ENCODE assay signal across 9 mouse cellular contexts in genomic region chr19:44312007-44312360, GRCm38 (mm10). TPM values are rescaled to one million over a fixed set of nuclear protein-coding genes. Genes with fewer than 3 reads are reported as not detected.
DNase-seq lines count a peak whose midpoint lies in the region; ATAC-seq lines count a peak whose summit lies in the region.
"Had no signal": no experiment of that assay in that cellular context is flagged by ENCODE, and none has a peak within 500 bp of the region (broad histone marks: within the 10 kb centered on the region; RNA-seq: fewer than 3 reads in every experiment).

No protein-coding gene starts in this region.

- H3K27me3 ChIP-seq in midbrain, embryonic 11.5 days (ENCODE audit: control insufficient read depth, insufficient read depth, low read length): no peaks in the 10 kb centered on the region
- no peaks in the 10 kb centered on the region for H3K27me3 ChIP-seq in midbrain, embryonic 15.5 days (replicated peaks)
- H3K27me3 ChIP-seq in kidney, embryonic 14.5 days (ENCODE audit: control insufficient read depth, insufficient read depth, low read length): no peaks in the 10 kb centered on the region

- no peak for DNase-seq in frontal cortex, postnatal 10 days (ENCODE audit: low spot score in 2 of 2)
- peak; percentile 85 for DNase-seq in midbrain, embryonic 11.5 days (ENCODE audit: low spot score, missing footprints)
- DNase-seq in testis, postnatal 10 days (ENCODE audit: low spot score): peak; percentile 64
- no peak for DNase-seq in ovary, postnatal 14 days (ENCODE audit: low spot score)
- no peak for DNase-seq in lung, postnatal 14 days

- H3K4me3 ChIP-seq in midbrain, embryonic 11.5 days (ENCODE audit: low read depth, low read length): no peak overlapping the region
- no peak overlapping the region for H3K4me3 ChIP-seq in midbrain, embryonic 15.5 days
- no peak overlapping the region for H3K4me3 ChIP-seq in kidney, embryonic 14.5 days (ENCODE audit: low read length)

- H3K4me1 ChIP-seq in midbrain, embryonic 11.5 days (ENCODE audit: control insufficient read depth, insufficient read depth, low read length): peaks cover 21% of the 10 kb centered on the region
- peaks cover 26% of the 10 kb centered on the region for H3K4me1 ChIP-seq in midbrain, embryonic 15.5 days
- H3K4me1 ChIP-seq in kidney, embryonic 14.5 days (ENCODE audit: control insufficient read depth, insufficient read depth, low read length): peaks cover 30% of the 10 kb centered on the region

- H3K36me3 ChIP-seq in midbrain, embryonic 11.5 days (ENCODE audit: control insufficient read depth, insufficient read depth, low read length): peaks cover 3% of the 10 kb centered on the region
- peaks cover 5% of the 10 kb centered on the region; the same call in 1 of the 2 replicates for H3K36me3 ChIP-seq in midbrain, embryonic 15.5 days (replicated peaks)
- peaks cover 16% of the 10 kb centered on the region for H3K36me3 ChIP-seq in kidney, embryonic 14.5 days (ENCODE audit: control insufficient read depth, insufficient read depth, low read length)

- no peak overlapping the region for H3K27ac ChIP-seq in midbrain, embryonic 11.5 days (ENCODE audit: low read depth, low read length)
- H3K27ac ChIP-seq in midbrain, embryonic 15.5 days: no peak overlapping the region
- peak overlapping the region; percentile 37; the same call in 1 of the 2 replicates for H3K27ac ChIP-seq in kidney, embryonic 14.5 days (ENCODE audit: low read depth, low read length)
- H3K27ac ChIP-seq: macrophage had no signal

- WGBS in midbrain, embryonic 11.5 days: 35% methylated on average over 4 of the region's 4 CpGs
- 14% methylated on average over 4 of the region's 4 CpGs for whole genome bisulfite sequencing in midbrain, embryonic 15.5 days
- WGBS in kidney, embryonic 14.5 days: 14% methylated on average over 4 of the region's 4 CpGs

- no peaks in the 10 kb centered on the region for H3K9me3 ChIP-seq in midbrain, embryonic 11.5 days (ENCODE audit: control insufficient read depth, low read length)
- no peaks in the 10 kb centered on the region for H3K9me3 ChIP-seq in midbrain, embryonic 15.5 days
- no peaks in the 10 kb centered on the region for H3K9me3 ChIP-seq in kidney, embryonic 14.5 days (ENCODE audit: control insufficient read depth, low read length)

- peak; percentile 42; the same call in 1 of the 2 replicates for ATAC-seq in frontal cortex, adult (ENCODE audit: low TSS enrichment)
- no peak for ATAC-seq in midbrain, embryonic 11.5 days (ENCODE audit: low FRiP score)
- no peak for ATAC-seq in midbrain, embryonic 15.5 days (replicated peaks)
- ATAC-seq in kidney, embryonic 14.5 days (ENCODE audit: low FRiP score, low TSS enrichment): peak; percentile 61

- no peak overlapping the region for H3K4me2 ChIP-seq in midbrain, embryonic 11.5 days
- H3K4me2 ChIP-seq in midbrain, embryonic 15.5 days: no peak overlapping the region
- no peak overlapping the region for H3K4me2 ChIP-seq in kidney, embryonic 14.5 days (replicated peaks; ENCODE audit: low read depth, low read length)

- no peak overlapping the region for H3K9ac ChIP-seq in midbrain, embryonic 11.5 days (ENCODE audit: low read length)
- H3K9ac ChIP-seq in midbrain, embryonic 15.5 days: no peak overlapping the region
- H3K9ac ChIP-seq in kidney, embryonic 14.5 days (ENCODE audit: low read depth, low read length): no peak overlapping the region

RNA-seq across cellular contexts. Expression of gene Scd2, which starts 18.5 kb away (rescaled TPM):
- polyA plus RNA-seq in midbrain, embryonic 11.5 days (2014; fragmentation: Nextera tagmentation; extraction: Ambion mirVana): 353 and 358 TPM in 2 replicates
- 251 and 253 TPM in 2 replicates for polyA plus RNA-seq in midbrain, embryonic 15.5 days (2015; fragmentation: Nextera tagmentation; extraction: Ambion mirVana)
- polyA plus RNA-seq in kidney, embryonic 14.5 days (2014; fragmentation: Nextera tagmentation; extraction: Ambion mirVana): 103 and 205 TPM in 2 replicates

RNA-seq across cellular contexts. Expression of gene Scd4, which starts 20.9 kb away (rescaled TPM):
- 0.06 TPM in 1 of 2 replicates, not detected in the other for polyA plus RNA-seq in midbrain, embryonic 11.5 days (2014; fragmentation: Nextera tagmentation; extraction: Ambion mirVana)
- polyA plus RNA-seq in midbrain, embryonic 15.5 days (2015; fragmentation: Nextera tagmentation; extraction: Ambion mirVana): 0.08 and 0.13 TPM in 2 replicates
- polyA plus RNA-seq in kidney, embryonic 14.5 days (2014; fragmentation: Nextera tagmentation; extraction: Ambion mirVana): 0.11 TPM in 1 of 2 replicates, not detected in the other

Comparison
In these comparisons a context has a peak if more than half of its experiments do, and no peak if none do; other contexts are left out.
1. ATAC-seq: peak in frontal cortex, adult (single experiment) and kidney, embryonic 14.5 days (single experiment); none in midbrain, embryonic 11.5 days (single experiment) and midbrain, embryonic 15.5 days (single experiment).
2. DNase-seq: peak in midbrain, embryonic 11.5 days (single experiment) and testis, postnatal 10 days (single experiment); none in frontal cortex, postnatal 10 days (0 of 2), ovary, postnatal 14 days (single experiment) and lung, postnatal 14 days (single experiment).